Mouse (Mus musculus) hindbrain, embryonic 10.5 days (tissue): ENCODE measurements at regions not wholly inside any gene's neighbourhood (a gene's known extent, or its start where the extent isn't known, plus 50 kb on each side); places are given as distances from the start of the nearest gene placed in this dataset.

ENCODE experiments used
- DNase-seq: peaks from one replicate; pipeline ENCODE4 v3.0.0-alpha.2; 2017; ENCODE audit warnings: low spot score
- H3K27ac ChIP-seq: fragments of 300-500 bp; sonication (generic); 2 replicates; pipeline ENCODE4 v1.5.1; 2016; ENCODE audit warnings: mild to moderate bottlenecking, moderate library complexity
- H3K27me3 ChIP-seq: fragments of 300-500 bp; sonication (generic); 2 replicates; pipeline ENCODE4 v1.6.1; 2016; ENCODE audit warnings: mild to moderate bottlenecking; ENCODE audit not compliant: poor library complexity, insufficient read depth, severe bottlenecking
- H3K36me3 ChIP-seq: fragments of 300-500 bp; sonication (generic); 2 replicates; pipeline ENCODE4 v1.6.1; 2016; ENCODE audit warnings: mild to moderate bottlenecking, moderate library complexity
- H3K4me1 ChIP-seq: fragments of 300-500 bp; sonication (generic); replicated peaks from 2 replicates; pipeline ENCODE4 v1.6.1; 2016; ENCODE audit warnings: mild to moderate bottlenecking
- H3K4me3 ChIP-seq: fragments of 300-500 bp; sonication (generic); 2 replicates; pipeline ENCODE4 v1.5.1; 2016; ENCODE audit warnings: mild to moderate bottlenecking, moderate library complexity
- H3K9me3 ChIP-seq: fragments of 300-500 bp; sonication (generic); 2 replicates; pipeline ENCODE4 v1.6.1; 2016; ENCODE audit warnings: mild to moderate bottlenecking, moderate library complexity
- WGBS: fragments of 180-500 bp; shearing (Covaris S2); methylation state at CpG from one replicate; pipeline ENCODE4 v1.1.7; 2016; 5-methylcytosine and 5-hydroxymethylcytosine counted together

GRCm38 (mm10) chrX:77009336-77009735, 406.6 kb upstream of the Cldn34d start:
- Histone ChIP-seq H3K9me3 (no peaks in the 10 kb centered on the region), H3K4me3 (no peak overlapping the region), H3K27me3 (no peaks in the 10 kb centered on the region), H3K27ac (no peak overlapping the region), H3K4me1 (no peaks in the 10 kb centered on the region), H3K36me3 (no peaks in the 10 kb centered on the region)
- no peak for DNase-seq
- 24% methylated on average over 2 of the region's 2 CpGs for WGBS

GRCm38 (mm10) chrX:77013890-77014289, 411.2 kb upstream of the Cldn34d start:
- no peak overlapping the region for H3K4me3 ChIP-seq
- H3K27ac ChIP-seq: no peak overlapping the region
- WGBS: 70% methylated on average over 1 of the region's 1 CpGs
- DNase-seq: no peak
- no peaks in the 10 kb centered on the region for H3K4me1 ChIP-seq
- no peaks in the 10 kb centered on the region for H3K9me3 ChIP-seq
- no peaks in the 10 kb centered on the region for H3K27me3 ChIP-seq
- no peaks in the 10 kb centered on the region for H3K36me3 ChIP-seq

- 44% methylated on average over 5 of the region's 5 CpGs for WGBS
- peak; percentile 54 for DNase-seq
- Histone ChIP-seq H3K36me3 (no peaks in the 10 kb centered on the region), H3K27ac (no peak overlapping the region), H3K4me1 (peaks cover 6% of the 10 kb centered on the region; the same call in 1 of the 2 replicates), H3K4me3 (no peak overlapping the region), H3K27me3 (no peaks in the 10 kb centered on the region), H3K9me3 (no peaks in the 10 kb centered on the region)
These were observed 448.0 kb upstream of the Cldn34d start for GRCm38 (mm10) chrX:77050401-77051381.

GRCm38 (mm10) chrX:77052036-77052435, 449.3 kb upstream of the Cldn34d start:
- no peak overlapping the region for H3K4me3 ChIP-seq
- H3K27me3 ChIP-seq: no peaks in the 10 kb centered on the region
- peaks cover 6% of the 10 kb centered on the region; the same call in 1 of the 2 replicates for H3K4me1 ChIP-seq
- H3K36me3 ChIP-seq: no peaks in the 10 kb centered on the region
- H3K9me3 ChIP-seq: no peaks in the 10 kb centered on the region
- no peak for DNase-seq
- WGBS: 90% methylated on average over 1 of the region's 1 CpGs
- no peak overlapping the region for H3K27ac ChIP-seq

- DNase-seq: no peak
- H3K36me3 ChIP-seq: no peaks in the 10 kb centered on the region
- WGBS: 92% methylated on average over 4 of the region's 4 CpGs
These were observed 431.0 kb upstream of the Tbl1x start for GRCm38 (mm10) chrX:77079776-77080175.

GRCm38 (mm10) chrX:77082716-77083115, 428.1 kb upstream of the Tbl1x start:
- 83% methylated on average over 1 of the region's 1 CpGs for WGBS
- H3K9me3 ChIP-seq: no peaks in the 10 kb centered on the region
- H3K36me3 ChIP-seq: no peaks in the 10 kb centered on the region
- H3K27me3 ChIP-seq: no peaks in the 10 kb centered on the region
- no peak overlapping the region for H3K4me3 ChIP-seq
- no peak for DNase-seq
- no peaks in the 10 kb centered on the region for H3K4me1 ChIP-seq
- H3K27ac ChIP-seq: no peak overlapping the region

More at GRCm38 (mm10) chrX:77079776-77080175, 431.0 kb upstream of the Tbl1x start:
- Histone ChIP-seq H3K9me3 (no peaks in the 10 kb centered on the region), H3K4me1 (no peaks in the 10 kb centered on the region), H3K27ac (no peak overlapping the region), H3K27me3 (no peaks in the 10 kb centered on the region), H3K4me3 (no peak overlapping the region)

GRCm38 (mm10) chrX:77121761-77122160, 389.1 kb upstream of the Tbl1x start:
- no peaks in the 10 kb centered on the region for H3K27me3 ChIP-seq
- H3K9me3 ChIP-seq: no peaks in the 10 kb centered on the region
- no peaks in the 10 kb centered on the region for H3K4me1 ChIP-seq
- WGBS: 64% methylated on average over 2 of the region's 2 CpGs
- no peak overlapping the region for H3K4me3 ChIP-seq
- H3K27ac ChIP-seq: no peak overlapping the region
- H3K36me3 ChIP-seq: no peaks in the 10 kb centered on the region
- DNase-seq: no peak
